In genomic region chr5:121721841-121722240, GRCm38 (mm10) we compare ENCODE assay signal across 16 mouse cellular contexts. TPM values are rescaled to one million over a fixed set of nuclear protein-coding genes. Genes with fewer than 3 reads are reported as not detected.
DNase-seq lines count a peak whose midpoint lies in the region; ATAC-seq and TF ChIP-seq lines count a peak whose summit lies in the region.
"Had no signal": no experiment of that assay in that cellular context is flagged by ENCODE, and none has a peak within 500 bp of the region (broad histone marks: within the 10 kb centered on the region; RNA-seq: fewer than 3 reads in every experiment).

No protein-coding gene starts in this region.

- H3K9me3 ChIP-seq in heart, postnatal 0 days (replicated peaks; ENCODE audit: control insufficient read depth, low read length), result no peaks in the 10 kb centered on the region
- H3K9me3 ChIP-seq: heart, embryonic 15.5 days; kidney, embryonic 15.5 days; limb, embryonic 12.5 days had no signal

- no peak for DNase-seq in heart, postnatal 0 days (ENCODE audit: low spot score)
- no peak for DNase-seq in heart, adult 18-20 months
- peak; percentile 29 for DNase-seq in ZHBTc4 (ENCODE audit: low read depth, low spot score)
- no peak for DNase-seq in thymus, postnatal 36 days
- no peak for DNase-seq in testis, postnatal 10 days (ENCODE audit: low spot score)
- DNase-seq: cerebellum, adult 9-10 months; lung, embryonic 14.5 days; right cerebral cortex, adult 18-20 months; spleen, adult 18-20 months; thymus, postnatal 25 days had no signal

- no peaks in the 10 kb centered on the region for H3K36me3 ChIP-seq in heart, postnatal 0 days (replicated peaks; ENCODE audit: control insufficient read depth, insufficient read depth, low read length)

- H3K4me2 ChIP-seq in heart, postnatal 0 days (ENCODE audit: low read depth, low read length), result no peak overlapping the region
- H3K4me2 ChIP-seq: heart, embryonic 15.5 days; kidney, embryonic 15.5 days; limb, embryonic 12.5 days; lung, embryonic 14.5 days had no signal

- TF ChIP-seq POLR2A in bone marrow macrophage, adult 2 months (IDR thresholded peaks at IDR 0.05; ENCODE audit: borderline replicate concordance, low read depth, low read length), result no peak

- WGBS in heart, postnatal 0 days, result 58% methylated on average over 3 of the region's 3 CpGs

- no peak for TF ChIP-seq EP300 in heart, postnatal 0 days (IDR thresholded peaks at IDR 0.05; ENCODE audit: low read depth)

- H3K27me3 ChIP-seq in heart, postnatal 0 days (ENCODE audit: control insufficient read depth, insufficient read depth, low read length), result no peaks in the 10 kb centered on the region
- H3K27me3 ChIP-seq: heart, embryonic 15.5 days; kidney, embryonic 15.5 days; limb, embryonic 12.5 days had no signal

- H3K27ac ChIP-seq in heart, postnatal 0 days (ENCODE audit: low read depth), result peak overlapping the region; percentile 38
- peak overlapping the region; percentile 40 for H3K27ac ChIP-seq in bone marrow macrophage, adult 2 months (ENCODE audit: insufficient read depth, low read depth, low read length)
- H3K27ac ChIP-seq: heart, embryonic 15.5 days; kidney, embryonic 15.5 days; limb, embryonic 12.5 days had no signal

- no peak overlapping the region for H3K4me3 ChIP-seq in heart, postnatal 0 days (ENCODE audit: low read depth, low read length)
- H3K4me3 ChIP-seq in bone marrow macrophage, adult 2 months (ENCODE audit: insufficient read depth, low read length), result no peak overlapping the region
- H3K4me3 ChIP-seq: heart, embryonic 15.5 days; kidney, embryonic 15.5 days; limb, embryonic 12.5 days had no signal

- no peak for ATAC-seq in heart, postnatal 0 days (ENCODE audit: insufficient read depth, low read depth)
- ATAC-seq in megakaryocyte, adult 5-6 weeks (ENCODE audit: poor library complexity, severe bottlenecking), result peak; percentile 75
- ATAC-seq: inflammation-experienced regulatory T-cells, adult 6 months had no signal

- no peak for TF ChIP-seq CTCF in heart, postnatal 0 days (IDR thresholded peaks at IDR 0.05; ENCODE audit: low read depth)
- TF ChIP-seq CTCF in bone marrow macrophage, adult 2 months (IDR thresholded peaks at IDR 0.05; ENCODE audit: low read depth, low read length), result no peak

- peaks cover 20% of the 10 kb centered on the region; the same call in 1 of the 2 replicates for H3K4me1 ChIP-seq in heart, postnatal 0 days (ENCODE audit: control insufficient read depth, insufficient read depth)
- peaks cover 30% of the 10 kb centered on the region for H3K4me1 ChIP-seq in bone marrow macrophage, adult 2 months (ENCODE audit: control insufficient read depth, insufficient read depth, low read length)

- no peak overlapping the region for H3K9ac ChIP-seq in heart, postnatal 0 days (replicated peaks; ENCODE audit: low read depth, low read length)
- H3K9ac ChIP-seq: heart, embryonic 15.5 days; kidney, embryonic 15.5 days; limb, embryonic 12.5 days; lung, embryonic 14.5 days had no signal

RNA-seq across cellular contexts. Expression of gene Atxn2, which starts 10.7 kb away (rescaled TPM):
- total RNA-seq in heart, postnatal 0 days (2014; rRNA removed; ENCODE audit: low replicate concordance), result 41.2 and 53.7 TPM in 2 replicates
- 36.8 and 41.7 TPM in 2 replicates for polyA plus RNA-seq in heart, postnatal 0 days (2015; fragmentation: Nextera tagmentation; extraction: Ambion mirVana)
- total RNA-seq in heart, adult 18-20 months (2021), result 100 to 1,000 TPM; 137 to 154 TPM
- 62.9 and 70.6 TPM in 2 replicates for polyA plus RNA-seq in bone marrow macrophage, adult 2 months (2012; ENCODE audit: insufficient read depth, insufficient read length, missing spikeins)
- 46.3 and 50.9 TPM in 2 replicates for total RNA-seq in megakaryocyte, adult 5-6 weeks (2015)
- total RNA-seq in megakaryocyte, adult 5-6 weeks (2017), result 33.2 and 46.3 TPM in 2 replicates
